Mouse (Mus musculus): ENCODE results near the gene Paip2b. TPM values are rescaled to one million over a fixed set of nuclear protein-coding genes. Genes with fewer than 3 reads are reported as not detected.
A peak's percentile ranks its signal among the peaks of the same experiment; 100 is the strongest.
"Not testable (repeated sequence)": the region's sequence is repeated elsewhere in the genome, so short reads cannot be mapped to it uniquely, and the experiment has no call there.

Gene Paip2b
- polyA plus RNA-seq, 1 experiment from 2014 or later = 17.8 TPM

GRCm38 (mm10) chr6:83791251-83791890 lies 40.2 kb downstream of the Paip2b start:
- H3K4me1 ChIP-seq (replicated peaks; ENCODE audit: control insufficient read depth, insufficient read depth, low read length) = no peaks in the 10 kb centered on the region
- H3K36me3 ChIP-seq (ENCODE audit: control insufficient read depth, insufficient read depth, low read length) = no peaks in the 10 kb centered on the region
- H3K4me2 ChIP-seq (ENCODE audit: low read length) = no peak overlapping the region
- no peaks in the 10 kb centered on the region for H3K9me3 ChIP-seq (ENCODE audit: control insufficient read depth, low read length)
- H3K4me3 ChIP-seq (ENCODE audit: low read depth, low read length) = no peak overlapping the region
- H3K27ac ChIP-seq (ENCODE audit: low read depth) = no peak overlapping the region
- no peaks in the 10 kb centered on the region for H3K27me3 ChIP-seq (replicated peaks; ENCODE audit: control insufficient read depth, insufficient read depth, low read length)
- WGBS = 58% methylated on average over 4 of the region's 4 CpGs
- DNase-seq (ENCODE audit: low spot score) (no peak), ATAC-seq (replicated peaks; ENCODE audit: low FRiP score, low TSS enrichment, low read depth) (no peak)
- no peak overlapping the region for H3K9ac ChIP-seq (ENCODE audit: low read length)

DNA sequence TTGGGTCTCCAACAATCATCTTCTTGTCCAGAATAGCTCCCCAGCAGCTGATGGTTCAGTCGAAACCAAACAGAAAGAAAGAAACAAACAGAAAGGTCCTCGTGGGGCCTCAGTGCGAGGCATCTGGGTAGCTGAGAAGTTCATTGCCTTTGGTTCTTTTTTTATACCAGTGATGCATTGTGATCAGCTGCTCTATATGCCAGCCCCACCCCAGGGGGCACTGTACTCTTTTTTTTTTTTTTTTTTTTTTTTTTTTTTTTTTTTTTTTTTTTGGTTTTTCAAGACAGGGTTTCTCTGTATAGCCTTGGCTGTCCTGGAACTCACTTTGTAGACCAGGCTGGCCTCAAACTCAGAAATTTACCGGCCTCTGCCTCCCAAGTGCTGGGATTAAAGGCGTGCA lies 41.0 kb downstream of the Paip2b start:
- 85% methylated on average over 5 of the region's 5 CpGs for WGBS
- H3K27me3 ChIP-seq (replicated peaks; ENCODE audit: control insufficient read depth, insufficient read depth, low read length); H3K9me3 ChIP-seq (ENCODE audit: control insufficient read depth, low read length); DNase-seq (ENCODE audit: low spot score); H3K9ac ChIP-seq (ENCODE audit: low read length); H3K4me1 ChIP-seq (replicated peaks; ENCODE audit: control insufficient read depth, insufficient read depth, low read length); H3K4me3 ChIP-seq (ENCODE audit: low read depth, low read length); H3K4me2 ChIP-seq (ENCODE audit: low read length); ATAC-seq (replicated peaks; ENCODE audit: low FRiP score, low TSS enrichment, low read depth); H3K36me3 ChIP-seq (ENCODE audit: control insufficient read depth, insufficient read depth, low read length); H3K27ac ChIP-seq (ENCODE audit: low read depth): not testable (repeated sequence)

DNA sequence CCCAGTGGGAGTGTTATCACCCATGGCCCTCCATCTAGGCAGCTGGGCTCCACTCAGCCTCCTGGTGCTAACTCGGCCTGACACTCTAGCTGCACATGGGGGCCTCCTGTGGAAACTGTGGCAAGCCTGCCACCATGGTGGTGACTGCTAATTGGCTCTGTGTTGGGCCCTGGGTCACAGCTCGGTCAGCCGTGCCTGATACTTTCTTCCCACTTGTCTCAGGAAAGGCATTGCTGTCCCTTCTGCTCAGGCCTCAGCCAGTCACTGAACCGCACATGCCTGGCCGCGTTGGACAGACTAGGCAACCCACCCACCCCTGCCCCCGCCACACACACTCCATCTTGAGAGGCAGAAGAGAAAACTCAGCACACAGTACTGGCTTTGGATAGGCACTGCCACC lies 43.0 kb downstream of the Paip2b start:
- Histone ChIP-seq H3K4me3 (ENCODE audit: low read depth, low read length) (no peak overlapping the region), H3K4me1 (replicated peaks; ENCODE audit: control insufficient read depth, insufficient read depth, low read length) (no peaks in the 10 kb centered on the region), H3K9me3 (ENCODE audit: control insufficient read depth, low read length) (no peaks in the 10 kb centered on the region), H3K27ac (ENCODE audit: low read depth) (no peak overlapping the region), H3K9ac (ENCODE audit: low read length) (no peak overlapping the region), H3K27me3 (replicated peaks; ENCODE audit: control insufficient read depth, insufficient read depth, low read length) (no peaks in the 10 kb centered on the region), H3K36me3 (ENCODE audit: control insufficient read depth, insufficient read depth, low read length) (no peaks in the 10 kb centered on the region), H3K4me2 (ENCODE audit: low read length) (no peak overlapping the region)
- ATAC-seq (replicated peaks; ENCODE audit: low FRiP score, low TSS enrichment, low read depth) (no peak), DNase-seq (ENCODE audit: low spot score) (no peak)
- WGBS = 77% methylated on average over 7 of the region's 7 CpGs

DNA sequence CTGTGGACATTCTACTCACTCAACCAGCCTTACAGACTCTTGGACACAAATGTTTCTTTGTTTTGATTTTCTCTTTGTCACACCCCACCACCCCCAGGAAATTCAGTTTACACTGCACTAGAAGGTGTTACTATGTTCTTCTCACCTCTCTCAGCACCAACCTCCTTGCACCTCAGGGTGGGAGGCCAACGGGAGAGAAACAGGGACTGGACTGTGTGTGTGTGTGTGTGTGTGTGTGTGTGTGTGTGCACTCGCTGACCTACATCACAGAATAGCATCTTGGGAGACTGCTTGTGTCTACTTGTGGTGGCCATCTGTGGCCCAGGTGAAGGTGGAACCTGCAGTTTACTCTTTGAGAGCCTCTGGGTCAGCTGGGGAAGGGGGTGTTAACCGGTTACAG lies 45.1 kb downstream of the Paip2b start:
- H3K36me3 ChIP-seq (ENCODE audit: control insufficient read depth, insufficient read depth, low read length) = no peaks in the 10 kb centered on the region
- WGBS = 76% methylated on average over 3 of the region's 3 CpGs
- no peak overlapping the region for H3K9ac ChIP-seq (ENCODE audit: low read length)
- H3K27me3 ChIP-seq (replicated peaks; ENCODE audit: control insufficient read depth, insufficient read depth, low read length) = no peaks in the 10 kb centered on the region
- H3K27ac ChIP-seq (ENCODE audit: low read depth) = no peak overlapping the region
- ATAC-seq (replicated peaks; ENCODE audit: low FRiP score, low TSS enrichment, low read depth) (no peak), DNase-seq (ENCODE audit: low spot score) (no peak)
- H3K9me3 ChIP-seq (ENCODE audit: control insufficient read depth, low read length) = no peaks in the 10 kb centered on the region
- H3K4me3 ChIP-seq (ENCODE audit: low read depth, low read length) = no peak overlapping the region
- H3K4me1 ChIP-seq (replicated peaks; ENCODE audit: control insufficient read depth, insufficient read depth, low read length) = no peaks in the 10 kb centered on the region
- no peak overlapping the region for H3K4me2 ChIP-seq (ENCODE audit: low read length)

DNA sequence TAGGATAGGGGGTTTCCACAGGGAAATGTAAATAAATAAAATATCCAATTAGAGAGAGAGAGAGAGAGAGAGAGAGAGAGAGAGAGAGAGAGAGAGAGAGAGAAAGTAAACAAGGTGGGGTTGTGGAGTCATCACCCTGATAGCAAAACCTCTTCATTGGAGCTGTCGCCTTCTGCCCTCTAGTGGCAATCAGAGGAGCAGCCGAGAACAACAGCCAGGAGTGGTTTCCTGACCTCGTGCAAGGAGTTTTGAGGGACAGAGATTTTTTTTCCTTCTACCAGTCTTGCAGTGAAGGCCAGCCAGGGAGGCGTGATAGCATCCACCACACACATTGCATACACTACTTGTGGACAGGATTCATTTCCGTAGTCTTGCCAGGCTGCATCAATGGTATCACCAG lies 52.5 kb downstream of the Paip2b start:
- H3K27ac ChIP-seq (ENCODE audit: low read depth) = no peak overlapping the region
- 4% methylated on average over 5 of the region's 5 CpGs for WGBS
- H3K4me1 ChIP-seq (replicated peaks; ENCODE audit: control insufficient read depth, insufficient read depth, low read length) = peaks cover 10% of the 10 kb centered on the region
- no peaks in the 10 kb centered on the region for H3K27me3 ChIP-seq (replicated peaks; ENCODE audit: control insufficient read depth, insufficient read depth, low read length)
- H3K9ac ChIP-seq (ENCODE audit: low read length) = no peak overlapping the region
- ATAC-seq (replicated peaks; ENCODE audit: low FRiP score, low TSS enrichment, low read depth) (no peak), DNase-seq (ENCODE audit: low spot score) (peak; percentile 54)
- no peaks in the 10 kb centered on the region for H3K9me3 ChIP-seq (ENCODE audit: control insufficient read depth, low read length)
- H3K36me3 ChIP-seq (ENCODE audit: control insufficient read depth, insufficient read depth, low read length) = no peaks in the 10 kb centered on the region
- H3K4me2 ChIP-seq (ENCODE audit: low read length) = no peak overlapping the region
- no peak overlapping the region for H3K4me3 ChIP-seq (ENCODE audit: low read depth, low read length)

- Histone ChIP-seq H3K27ac (ENCODE audit: low read depth) (no peak overlapping the region), H3K36me3 (ENCODE audit: control insufficient read depth, insufficient read depth, low read length) (peaks cover 2% of the 10 kb centered on the region; the same call in 1 of the 2 replicates), H3K4me3 (ENCODE audit: low read depth, low read length) (no peak overlapping the region), H3K4me2 (ENCODE audit: low read length) (no peak overlapping the region), H3K9me3 (ENCODE audit: control insufficient read depth, low read length) (no peaks in the 10 kb centered on the region), H3K4me1 (replicated peaks; ENCODE audit: control insufficient read depth, insufficient read depth, low read length) (peaks cover 12% of the 10 kb centered on the region), H3K9ac (ENCODE audit: low read length) (no peak overlapping the region), H3K27me3 (replicated peaks; ENCODE audit: control insufficient read depth, insufficient read depth, low read length) (no peaks in the 10 kb centered on the region)
- ATAC-seq (replicated peaks; ENCODE audit: low FRiP score, low TSS enrichment, low read depth) (no peak), DNase-seq (ENCODE audit: low spot score) (no peak)
- 79% methylated on average over 7 of the region's 7 CpGs for WGBS
Observed at GRCm38 (mm10) chr6:83778306-83778705, 53.2 kb downstream of the Paip2b start.

- DNase-seq (ENCODE audit: low spot score) = peak; percentile 93
- peak within 1 kb of the TSS; percentile 84 for H3K4me3 ChIP-seq (ENCODE audit: low read depth, low read length)
- WGBS = under 1% methylated on average over 45 of the region's 45 CpGs
- ATAC-seq (replicated peaks; ENCODE audit: low FRiP score, low TSS enrichment, low read depth) = peak; percentile 96
- H3K27me3 ChIP-seq (replicated peaks; ENCODE audit: control insufficient read depth, insufficient read depth, low read length) = no peaks in the 10 kb centered on the region
- peak within 1 kb of the TSS; percentile 79 for H3K27ac ChIP-seq (ENCODE audit: low read depth)
- peaks cover 12% of the 10 kb centered on the region for H3K4me1 ChIP-seq (replicated peaks; ENCODE audit: control insufficient read depth, insufficient read depth, low read length)
- H3K9me3 ChIP-seq (ENCODE audit: control insufficient read depth, low read length) = no peaks in the 10 kb centered on the region
- peak within 1 kb of the TSS; percentile 89 for H3K9ac ChIP-seq (ENCODE audit: low read length)
- peak within 1 kb of the TSS; percentile 78 for H3K4me2 ChIP-seq (ENCODE audit: low read length)
- H3K36me3 ChIP-seq (ENCODE audit: control insufficient read depth, insufficient read depth, low read length) = peaks cover 27% of the 10 kb centered on the region
Observed at GRCm38 (mm10) chr6:83775638-83776293, 55.8 kb downstream of the Paip2b start, which contains the start of gene Tex261. Tex261 (minus strand) TSS chr6:83775813.

DNA sequence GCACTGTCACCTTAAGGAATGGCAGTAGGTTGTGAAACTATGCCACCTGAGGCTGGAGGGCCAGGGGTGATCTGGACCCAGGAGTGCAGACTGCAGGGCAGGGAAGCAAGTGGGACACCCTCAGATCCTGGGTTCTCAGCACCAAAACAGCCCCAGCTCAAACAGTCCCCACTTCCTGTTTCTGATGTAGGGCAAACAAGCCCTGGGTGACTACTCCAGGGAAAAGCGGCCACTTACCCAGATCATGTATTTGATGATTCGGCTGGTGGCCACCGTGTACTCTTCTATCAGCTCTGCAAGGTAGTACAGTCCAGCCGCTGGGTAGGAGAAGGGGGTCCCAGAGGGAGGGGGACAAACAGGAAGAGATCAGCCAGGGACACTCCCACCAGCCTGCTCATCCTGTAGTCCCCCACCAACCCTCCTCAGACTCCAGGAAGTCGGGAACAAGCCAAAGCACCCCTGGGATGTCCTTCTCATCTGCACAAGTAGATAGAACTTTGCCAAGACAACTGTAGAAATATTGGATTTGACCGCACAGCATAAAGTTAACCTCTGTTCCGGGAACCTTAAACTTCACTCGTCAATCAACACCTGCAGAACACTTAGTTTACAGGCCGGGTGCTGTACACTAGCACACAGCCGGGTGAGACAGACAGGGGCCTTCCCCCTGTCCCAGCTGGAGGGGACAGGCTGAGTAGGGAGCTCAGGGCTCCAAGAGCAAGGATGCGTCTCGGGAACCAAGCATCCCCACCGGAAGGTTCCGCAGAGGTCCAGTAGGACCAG lies 56.6 kb downstream of the Paip2b start:
- ATAC-seq (replicated peaks; ENCODE audit: low FRiP score, low TSS enrichment, low read depth) (peak; percentile 47), DNase-seq (ENCODE audit: low spot score) (peak; percentile 76)
- Histone ChIP-seq H3K27ac (ENCODE audit: low read depth) (peak overlapping the region; percentile 79), H3K36me3 (ENCODE audit: control insufficient read depth, insufficient read depth, low read length) (peaks cover 32% of the 10 kb centered on the region), H3K4me2 (ENCODE audit: low read length) (peak overlapping the region; percentile 78), H3K9ac (ENCODE audit: low read length) (peak overlapping the region; percentile 89), H3K4me3 (ENCODE audit: low read depth, low read length) (peak overlapping the region; percentile 84), H3K27me3 (replicated peaks; ENCODE audit: control insufficient read depth, insufficient read depth, low read length) (no peaks in the 10 kb centered on the region), H3K9me3 (ENCODE audit: control insufficient read depth, low read length) (no peaks in the 10 kb centered on the region), H3K4me1 (replicated peaks; ENCODE audit: control insufficient read depth, insufficient read depth, low read length) (peaks cover 12% of the 10 kb centered on the region)
- 2% methylated on average over 14 of the region's 14 CpGs for WGBS

Data from intestine, embryonic 14.5 days (tissue).